Mouse (Mus musculus) spleen, postnatal 0 days (tissue): ENCODE results near the gene Vmn1r91. TPM values are rescaled to one million over a fixed set of nuclear protein-coding genes. Genes with fewer than 3 reads are reported as not detected.

Source experiments
- polyA plus RNA-seq: library from polyadenylated mRNA; unstranded; fragments of >200 nt; fragmentation: Nextera tagmentation; extraction: Ambion mirVana; gene quantifications from 2 replicates; pipeline ENCODE4 v1.2.1, GENCODE M21; 2015

The Vmn1r91 gene
- not detected in 2 replicates for polyA plus RNA-seq

DNA sequence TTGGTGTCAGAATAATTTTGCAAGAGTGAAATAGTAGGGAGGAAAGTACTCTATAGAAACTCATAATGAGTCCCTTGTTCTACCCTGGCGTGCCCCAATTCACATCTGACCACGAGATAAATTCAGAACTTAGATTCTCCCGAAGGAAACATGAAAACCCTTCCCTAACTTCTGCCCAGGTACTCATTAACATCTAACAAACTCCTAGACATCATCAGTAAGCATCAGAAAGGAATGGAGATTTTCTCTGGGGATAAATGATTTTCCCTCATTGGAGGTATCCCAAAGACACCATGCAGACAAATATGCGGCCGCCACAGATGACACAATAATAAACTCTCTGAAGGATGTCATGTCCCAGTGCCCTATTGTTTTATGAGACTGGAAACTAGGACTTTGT lies at the start of gene Vmn1r91:
Gene Vmn1r91, plus strand, starts transcription at position 301 of the 400 bp plus-strand sequence.

GRCm38 (mm10) chr7:20122479-20122878 lies 23.0 kb downstream of the Vmn1r91 start, which contains the start of gene Gm16442:
Gene Gm16442, minus strand, starts transcription at chr7:20122579.

GRCm38 (mm10) chr7:20138988-20139387 lies 39.5 kb downstream of the Vmn1r91 start, which contains the start of gene Vmn1r93:
Gene Vmn1r93, minus strand, starts transcription at chr7:20139088.

Other genes starting within 250 kb of the Vmn1r91 start
- 0.24 and 0.32 TPM in 2 replicates for gene Gm19345, start 247.7 kb upstream of the Vmn1r91 start, polyA plus RNA-seq
- gene Ceacam16, start 238.4 kb upstream of the Vmn1r91 start, polyA plus RNA-seq, result 0.52 and 0.93 TPM in 2 replicates
- gene Ceacam19, start 211.7 kb upstream of the Vmn1r91 start, polyA plus RNA-seq, result not detected in 2 replicates
- gene Pvr, start 178.5 kb upstream of the Vmn1r91 start, polyA plus RNA-seq, result 5.1 and 7.1 TPM in 2 replicates
- 0.28 and 0.37 TPM in 2 replicates for gene Igsf23, start 148.9 kb upstream of the Vmn1r91 start, polyA plus RNA-seq
- gene Ceacam20, start 134.3 kb upstream of the Vmn1r91 start, polyA plus RNA-seq, result not detected in 2 replicates
- gene Nlrp9b, start 108.2 kb upstream of the Vmn1r91 start, polyA plus RNA-seq, result not detected in 2 replicates
- not detected in 2 replicates for gene Gm16442, start 22.9 kb downstream of the Vmn1r91 start, polyA plus RNA-seq
- gene Vmn1r93, start 39.4 kb downstream of the Vmn1r91 start, polyA plus RNA-seq, result not detected in 2 replicates
- not detected in 2 replicates for gene Vmn1r94, start 68.7 kb downstream of the Vmn1r91 start, polyA plus RNA-seq
- gene Vmn1r95, start 94.0 kb downstream of the Vmn1r91 start, polyA plus RNA-seq, result not detected in 2 replicates
- gene Gm6164, start 105.9 kb downstream of the Vmn1r91 start, polyA plus RNA-seq, result not detected in 2 replicates
- not detected in 2 replicates for gene Gm4498, start 134.1 kb downstream of the Vmn1r91 start, polyA plus RNA-seq
- gene Gm5890, start 163.2 kb downstream of the Vmn1r91 start, polyA plus RNA-seq, result not detected in 2 replicates
- not detected in 2 replicates for gene Gm4133, start 234.4 kb downstream of the Vmn1r91 start, polyA plus RNA-seq